Mouse (Mus musculus): ENCODE measurements around the gene Tmub1. TPM values are rescaled to one million over a fixed set of nuclear protein-coding genes. Genes with fewer than 3 reads are reported as not detected.

Tmub1 gene
- polyA plus RNA-seq, 1 experiment = 135 TPM

DNA sequence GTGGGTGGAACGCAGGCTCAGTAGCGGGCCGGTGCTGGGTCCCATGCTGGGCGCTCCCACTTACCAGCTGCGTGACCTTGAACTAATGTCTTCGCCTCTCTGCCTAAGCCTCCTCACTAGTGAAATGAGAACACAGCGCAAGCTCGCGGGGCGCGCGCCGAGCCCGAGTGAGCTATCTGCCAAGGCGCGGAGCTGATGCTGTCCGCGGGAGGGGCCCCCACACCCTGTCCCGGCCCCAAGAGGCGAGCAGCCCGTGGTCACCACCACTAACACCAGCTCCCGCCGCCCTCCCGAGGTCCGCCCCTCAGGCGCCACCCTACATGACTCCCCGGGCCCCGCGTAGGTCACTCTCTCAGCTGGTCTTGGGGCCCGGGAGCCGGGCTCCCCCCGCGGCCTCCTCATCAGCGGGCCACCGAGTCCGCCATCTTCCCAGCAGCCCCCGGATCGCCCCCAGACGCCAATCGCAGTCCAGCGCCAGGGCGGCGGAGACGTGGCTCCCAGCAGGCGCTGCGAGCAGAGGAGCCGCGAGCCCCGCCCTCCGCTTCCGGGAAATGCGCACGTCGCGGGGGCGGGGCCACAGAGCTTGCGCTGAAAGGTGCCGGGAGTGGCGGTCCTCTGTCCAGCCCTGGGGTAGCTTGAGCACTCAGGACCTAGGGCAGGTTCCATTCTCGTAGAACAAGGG lies 2.8 kb downstream of the Tmub1 start, which contains the start of gene Fastk:
TSS of gene Fastk (minus strand) at position 542 of the 682 bp plus-strand sequence.
- Histone ChIP-seq H3K4me3 (ENCODE audit: low read depth, low read length) (peak within 1 kb of the TSS; percentile 97), H3K27ac (ENCODE audit: insufficient read depth, low read depth, low read length) (peak within 1 kb of the TSS; percentile 72), H3K4me1 (ENCODE audit: control insufficient read depth, insufficient read depth, insufficient read length, low read length) (peaks cover 23% of the 10 kb centered on the region), H3K36me3 (ENCODE audit: control insufficient read depth, insufficient read depth, low read length) (peaks cover 27% of the 10 kb centered on the region), H3K27me3 (ENCODE audit: control insufficient read depth, insufficient read depth, low read length) (no peaks in the 10 kb centered on the region)
- 1% methylated on average over 60 of the region's 60 CpGs for WGBS
- TF ChIP-seq POLR2A (IDR thresholded peaks at IDR 0.05; ENCODE audit: low read depth, low read length) (peak; percentile 74), CTCF (IDR thresholded peaks at IDR 0.05; ENCODE audit: extremely low read depth, insufficient read length, insufficient replicate concordance, low read depth, low read length) (no peak)

- Histone ChIP-seq H3K4me1 (ENCODE audit: control insufficient read depth, insufficient read depth, insufficient read length, low read length) (peaks cover 23% of the 10 kb centered on the region), H3K36me3 (ENCODE audit: control insufficient read depth, insufficient read depth, low read length) (peaks cover 37% of the 10 kb centered on the region), H3K27me3 (ENCODE audit: control insufficient read depth, insufficient read depth, low read length) (no peaks in the 10 kb centered on the region), H3K4me3 (ENCODE audit: low read depth, low read length) (peak overlapping the region; percentile 97), H3K27ac (ENCODE audit: insufficient read depth, low read depth, low read length) (peak overlapping the region; percentile 72; the same call in 1 of the 2 replicates)
- 84% methylated on average over 12 of the region's 12 CpGs for WGBS
- TF ChIP-seq CTCF (IDR thresholded peaks at IDR 0.05; ENCODE audit: extremely low read depth, insufficient read length, insufficient replicate concordance, low read depth, low read length) = no peak
- TF ChIP-seq POLR2A (IDR thresholded peaks at IDR 0.05; ENCODE audit: low read depth, low read length) = no peak
These were observed 3.7 kb downstream of the Tmub1 start for GRCm38 (mm10) chr5:24443927-24444326.

GRCm38 (mm10) chr5:24443204-24443603 lies 4.5 kb downstream of the Tmub1 start:
- H3K36me3 ChIP-seq (ENCODE audit: control insufficient read depth, insufficient read depth, low read length) = peaks cover 43% of the 10 kb centered on the region
- no peak for TF ChIP-seq CTCF (IDR thresholded peaks at IDR 0.05; ENCODE audit: extremely low read depth, insufficient read length, insufficient replicate concordance, low read depth, low read length)
- TF ChIP-seq POLR2A (IDR thresholded peaks at IDR 0.05; ENCODE audit: low read depth, low read length) = no peak
- 84% methylated on average over 7 of the region's 7 CpGs for WGBS
- no peak overlapping the region for H3K4me3 ChIP-seq (ENCODE audit: low read depth, low read length)
- no peaks in the 10 kb centered on the region for H3K27me3 ChIP-seq (ENCODE audit: control insufficient read depth, insufficient read depth, low read length)
- no peak overlapping the region for H3K27ac ChIP-seq (ENCODE audit: insufficient read depth, low read depth, low read length)
- H3K4me1 ChIP-seq (ENCODE audit: control insufficient read depth, insufficient read depth, insufficient read length, low read length) = peaks cover 23% of the 10 kb centered on the region

GRCm38 (mm10) chr5:24442029-24442428 lies 5.6 kb downstream of the Tmub1 start:
- 68% methylated on average over 9 of the region's 9 CpGs for whole genome bisulfite sequencing
- no peak for TF ChIP-seq CTCF (IDR thresholded peaks at IDR 0.05; ENCODE audit: extremely low read depth, insufficient read length, insufficient replicate concordance, low read depth, low read length)
- TF ChIP-seq POLR2A (IDR thresholded peaks at IDR 0.05; ENCODE audit: low read depth, low read length) = no peak
- no peak overlapping the region for H3K27ac ChIP-seq (ENCODE audit: insufficient read depth, low read depth, low read length)
- H3K36me3 ChIP-seq (ENCODE audit: control insufficient read depth, insufficient read depth, low read length) = peaks cover 48% of the 10 kb centered on the region
- H3K4me3 ChIP-seq (ENCODE audit: low read depth, low read length) = no peak overlapping the region
- peaks cover 19% of the 10 kb centered on the region for H3K4me1 ChIP-seq (ENCODE audit: control insufficient read depth, insufficient read depth, insufficient read length, low read length)
- H3K27me3 ChIP-seq (ENCODE audit: control insufficient read depth, insufficient read depth, low read length) = no peaks in the 10 kb centered on the region

DNA sequence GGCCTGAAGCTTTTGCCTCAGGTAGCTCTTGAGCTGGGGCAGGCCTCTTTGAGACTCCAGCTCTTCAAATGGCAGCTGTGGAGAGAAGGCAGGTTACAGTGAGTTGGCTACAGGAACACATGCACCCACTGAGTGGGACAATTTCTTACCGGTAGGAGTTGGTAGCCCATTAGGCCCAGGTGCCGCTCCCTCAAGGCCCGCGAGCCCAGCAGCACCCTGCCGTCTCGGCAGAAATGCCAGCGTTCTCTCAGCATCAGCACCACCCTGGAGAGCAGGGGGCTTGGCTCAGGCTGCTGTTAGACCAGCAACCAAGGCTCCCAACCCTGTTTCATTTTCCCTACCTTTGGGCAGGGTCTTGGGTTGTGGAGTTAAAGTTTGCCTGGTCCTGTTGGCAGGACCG lies 6.5 kb downstream of the Tmub1 start:
- TF ChIP-seq CTCF (IDR thresholded peaks at IDR 0.05; ENCODE audit: extremely low read depth, insufficient read length, insufficient replicate concordance, low read depth, low read length) (no peak), POLR2A (IDR thresholded peaks at IDR 0.05; ENCODE audit: low read depth, low read length) (no peak)
- Histone ChIP-seq H3K4me3 (ENCODE audit: low read depth, low read length) (no peak overlapping the region), H3K27ac (ENCODE audit: insufficient read depth, low read depth, low read length) (no peak overlapping the region), H3K36me3 (ENCODE audit: control insufficient read depth, insufficient read depth, low read length) (peaks cover 56% of the 10 kb centered on the region), H3K27me3 (ENCODE audit: control insufficient read depth, insufficient read depth, low read length) (no peaks in the 10 kb centered on the region), H3K4me1 (ENCODE audit: control insufficient read depth, insufficient read depth, insufficient read length, low read length) (peaks cover 15% of the 10 kb centered on the region)
- WGBS = 91% methylated on average over 8 of the region's 8 CpGs

DNA sequence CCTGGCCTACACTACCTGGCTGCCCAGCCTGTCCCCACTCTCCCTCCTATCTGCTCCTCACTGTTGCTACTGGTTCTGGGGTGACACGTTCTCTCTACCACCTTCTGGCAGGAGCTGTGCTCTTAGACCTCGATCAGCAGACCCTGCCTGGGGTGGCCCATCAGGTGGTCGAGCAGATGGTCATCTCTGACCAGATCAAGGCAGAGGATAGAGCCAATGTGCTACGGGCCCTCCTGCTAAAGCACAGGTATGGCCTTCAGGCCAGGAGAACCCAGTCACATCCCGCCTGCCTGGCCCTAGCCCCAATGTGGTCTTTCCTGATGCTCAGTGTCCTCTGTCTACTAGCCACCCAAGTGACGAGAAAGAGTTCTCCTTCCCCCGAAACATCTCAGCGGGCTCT lies 13.7 kb downstream of the Tmub1 start:
- WGBS = 92% methylated on average over 8 of the region's 8 CpGs
- TF ChIP-seq CTCF (IDR thresholded peaks at IDR 0.05; ENCODE audit: extremely low read depth, insufficient read length, insufficient replicate concordance, low read depth, low read length) = no peak
- TF ChIP-seq POLR2A (IDR thresholded peaks at IDR 0.05; ENCODE audit: low read depth, low read length) = no peak
- Histone ChIP-seq H3K4me1 (ENCODE audit: control insufficient read depth, insufficient read depth, insufficient read length, low read length) (peaks cover 4% of the 10 kb centered on the region; the same call in 1 of the 2 replicates), H3K36me3 (ENCODE audit: control insufficient read depth, insufficient read depth, low read length) (peaks cover 84% of the 10 kb centered on the region), H3K27ac (ENCODE audit: insufficient read depth, low read depth, low read length) (no peak overlapping the region), H3K27me3 (ENCODE audit: control insufficient read depth, insufficient read depth, low read length) (no peaks in the 10 kb centered on the region), H3K4me3 (ENCODE audit: low read depth, low read length) (no peak overlapping the region)

GRCm38 (mm10) chr5:24428596-24428995 lies 19.1 kb downstream of the Tmub1 start:
- H3K27me3 ChIP-seq (ENCODE audit: control insufficient read depth, insufficient read depth, low read length) = no peaks in the 10 kb centered on the region
- H3K27ac ChIP-seq (ENCODE audit: insufficient read depth, low read depth, low read length) = peak overlapping the region; percentile 68
- peaks cover 28% of the 10 kb centered on the region for H3K4me1 ChIP-seq (ENCODE audit: control insufficient read depth, insufficient read depth, insufficient read length, low read length)
- peaks cover 40% of the 10 kb centered on the region for H3K36me3 ChIP-seq (ENCODE audit: control insufficient read depth, insufficient read depth, low read length)
- peak overlapping the region; percentile 63 for H3K4me3 ChIP-seq (ENCODE audit: low read depth, low read length)
- 19% methylated on average over 9 of the region's 9 CpGs for WGBS
- TF ChIP-seq POLR2A (IDR thresholded peaks at IDR 0.05; ENCODE audit: low read depth, low read length) = no peak
- TF ChIP-seq CTCF (IDR thresholded peaks at IDR 0.05; ENCODE audit: extremely low read depth, insufficient read length, insufficient replicate concordance, low read depth, low read length) = no peak

Measured in small intestine, adult 2 months (tissue).